Mouse (Mus musculus) thymus, adult 2 months (tissue): ENCODE results near the gene Alyref.

Source experiments
- CTCF ChIP-seq: fragments of 200-500 bp; IDR thresholded peaks from 2 replicates; pipeline ENCODE4 v1.5.1; 2012; ENCODE audit warnings: mild to moderate bottlenecking, control low read depth, low read length, moderate library complexity, borderline replicate concordance; ENCODE audit not compliant: control insufficient read depth, poor library complexity, insufficient read depth; ENCODE audit errors: extremely low read depth
- POLR2A ChIP-seq: fragments of 200-500 bp; IDR thresholded peaks from 2 replicates; pipeline ENCODE4 v1.6.1; 2012; ENCODE audit warnings: mild to moderate bottlenecking, low read length, control low read depth, moderate library complexity; ENCODE audit not compliant: control insufficient read depth, poor library complexity, insufficient read depth; ENCODE audit errors: extremely low read depth

DNA sequence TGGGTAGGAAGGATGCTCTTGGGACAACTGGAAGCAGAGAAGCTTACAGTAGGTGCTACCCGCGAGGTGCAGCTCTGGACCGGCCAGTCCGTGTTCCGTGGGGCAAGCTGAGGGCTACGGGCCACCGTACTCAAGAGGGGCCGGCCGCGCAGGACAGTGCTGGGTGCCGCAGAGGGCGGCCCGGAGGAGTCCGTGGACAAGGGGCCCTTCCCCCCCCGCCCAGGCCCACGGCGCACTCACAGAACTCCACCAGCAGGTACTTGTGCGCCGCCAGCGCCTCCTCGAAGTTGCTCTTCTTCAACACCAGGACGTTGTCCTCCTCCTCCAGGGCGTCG is 25.8 kb downstream of the Alyref start:
- no peak for TF ChIP-seq CTCF
- no peak for TF ChIP-seq POLR2A
